Mouse (Mus musculus) adrenal gland, postnatal 4 days (tissue): ENCODE data around the gene Gm26661. TPM values are rescaled to one million over a fixed set of nuclear protein-coding genes. Genes with fewer than 3 reads are reported as not detected.

Experiments used
- DNase-seq, 2 experiments: peaks; one replicate each; pipeline ENCODE4 v3.0.0; 2021 to 2022; ENCODE audit warnings: low spot score in 2 of 2, mixed read lengths in 2 of 2
- long read RNA-seq, 2 experiments: library from polyadenylated mRNA; stranded (forward); transcript quantifications; one replicate each; pipeline ENCODE4 v2.0.0; 2021
- total RNA-seq, 2 experiments: library from RNA; stranded (reverse); gene quantifications; 2 replicates each; pipeline ENCODE4 v1.2.3; 2021

Gm26661 gene
- not detected for total RNA-seq
- long read RNA-seq, experiment 1 = 0 reads
- long read RNA-seq, experiment 2 = 0 reads

DNA sequence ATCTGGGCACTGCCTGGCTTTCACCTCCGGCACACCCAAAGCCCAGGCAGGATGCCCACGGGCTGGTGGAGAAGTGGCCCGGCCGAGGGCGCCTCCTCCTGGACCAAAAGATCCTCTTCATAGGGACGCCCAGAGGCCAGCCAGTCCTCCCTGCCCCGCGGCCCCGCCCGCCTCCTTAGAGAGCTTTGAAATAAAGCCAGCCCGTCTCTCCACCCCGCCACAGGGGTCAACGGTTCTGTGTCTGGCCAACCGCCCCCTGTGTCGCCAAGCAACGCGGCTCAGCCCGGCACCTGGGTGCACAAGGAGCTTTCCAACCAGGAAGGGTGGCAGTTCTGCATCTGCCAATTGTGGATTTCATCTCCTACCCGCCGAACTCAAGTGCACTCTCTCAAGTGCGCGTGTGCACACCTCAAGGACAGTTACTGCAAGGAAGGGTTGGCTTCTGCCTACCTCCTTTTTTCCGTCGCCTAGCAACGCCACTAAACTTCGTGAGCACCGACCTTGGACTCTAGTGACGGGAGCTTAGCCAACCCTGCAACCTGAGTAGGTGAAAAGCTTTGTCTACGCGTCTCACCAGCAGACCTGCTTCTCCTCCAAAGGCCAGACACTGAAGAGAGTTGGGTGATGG lies at the start of gene Gm26661:
TSS of gene Gm26661 (plus strand) at position 56 of the 628 bp plus-strand sequence.
- peak; percentile 31 to 41 for DNase-seq

DNA sequence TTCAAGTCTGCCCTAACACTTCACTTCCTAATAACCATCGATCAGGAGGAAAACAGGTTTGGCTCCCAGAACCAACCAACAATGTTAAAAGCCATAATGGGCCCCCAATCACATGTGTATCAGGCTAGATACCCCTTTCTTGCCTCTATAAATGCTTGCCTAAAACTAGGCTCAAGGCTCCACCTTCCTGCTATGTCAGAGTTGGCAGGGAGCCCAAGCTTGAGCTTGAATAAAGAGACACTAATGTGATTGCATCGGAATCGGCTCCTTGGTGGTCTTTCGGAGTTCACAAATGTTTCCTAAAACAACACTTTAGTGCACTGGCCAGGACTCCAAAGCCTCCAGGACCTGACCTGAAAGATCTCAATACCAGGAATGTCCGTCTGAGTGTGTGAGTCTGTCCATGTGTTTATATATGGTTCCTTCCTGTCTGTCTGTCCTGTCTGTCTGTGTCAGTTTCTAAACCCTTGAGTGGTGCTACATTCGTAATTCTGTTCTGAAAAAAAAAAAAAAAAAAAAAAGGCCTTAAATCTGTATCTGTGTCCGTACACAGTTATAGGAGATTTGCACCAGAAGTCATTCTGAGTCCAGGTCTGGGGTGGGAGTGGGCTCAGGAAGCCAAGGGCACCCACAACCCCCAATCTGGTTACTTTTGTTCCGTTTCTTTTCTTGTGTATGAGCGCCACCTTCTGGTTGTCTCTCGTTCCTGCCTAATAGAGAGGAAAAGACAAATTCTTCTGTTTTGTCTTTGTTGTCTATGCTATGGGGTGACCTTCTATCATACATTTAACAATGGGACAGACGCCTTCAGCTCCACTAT lies 42.2 kb upstream of the Gm26661 start:
- DNase-seq = no peak

DNA sequence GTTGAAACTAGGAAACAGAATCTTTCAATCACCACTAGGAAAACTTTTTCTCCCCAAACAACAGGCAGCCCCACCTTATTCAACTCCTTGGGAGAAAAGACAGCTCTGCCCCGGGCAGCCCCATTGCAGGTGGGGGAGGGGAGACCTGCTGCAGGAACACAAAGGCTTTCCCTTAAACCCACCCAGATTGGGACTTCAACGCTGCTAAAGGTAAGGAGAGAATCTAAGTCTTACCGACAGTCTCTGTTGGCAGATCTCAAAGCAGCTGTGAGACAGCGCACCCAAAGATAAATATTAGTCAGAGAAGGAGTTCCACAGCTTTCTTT lies 41.7 kb upstream of the Gm26661 start:
- no peak for DNase-seq

DNA sequence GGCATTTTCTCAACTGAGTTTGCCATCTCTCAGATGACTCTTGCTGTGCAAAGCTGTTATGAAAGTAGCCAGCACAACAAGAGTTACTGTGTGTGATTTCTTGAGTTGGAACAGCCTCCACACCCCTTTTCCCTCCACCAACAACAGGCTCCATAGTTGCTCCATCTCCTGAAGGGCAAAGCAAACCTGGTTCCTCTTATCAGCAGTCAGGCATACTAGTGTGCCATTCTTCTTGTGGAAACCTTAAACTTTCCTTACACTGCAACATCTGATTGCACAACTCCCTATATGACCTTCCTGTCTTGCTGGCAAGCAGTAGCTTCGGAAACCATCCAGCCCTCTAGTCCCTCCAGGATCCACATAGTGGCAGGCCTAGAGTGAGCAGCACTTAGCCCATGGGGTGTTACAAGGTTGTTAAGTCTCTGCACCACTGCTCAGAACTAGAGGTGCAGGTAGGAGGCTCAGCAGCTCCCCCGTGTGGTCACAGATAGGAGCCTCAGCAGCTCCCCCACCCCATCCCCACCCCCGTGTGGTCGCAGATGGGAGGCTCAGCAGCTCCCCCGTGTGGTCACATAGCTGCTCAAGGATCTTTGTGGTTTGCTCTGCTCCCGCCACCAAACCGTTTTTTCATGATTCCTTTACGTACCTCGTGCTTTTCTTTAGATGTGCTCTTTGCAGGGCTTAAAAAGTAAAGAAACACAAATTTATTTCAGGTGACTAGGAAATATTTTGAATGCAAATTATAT lies 25.6 kb upstream of the Gm26661 start:
- DNase-seq = peak; percentile 56 to 62

DNA sequence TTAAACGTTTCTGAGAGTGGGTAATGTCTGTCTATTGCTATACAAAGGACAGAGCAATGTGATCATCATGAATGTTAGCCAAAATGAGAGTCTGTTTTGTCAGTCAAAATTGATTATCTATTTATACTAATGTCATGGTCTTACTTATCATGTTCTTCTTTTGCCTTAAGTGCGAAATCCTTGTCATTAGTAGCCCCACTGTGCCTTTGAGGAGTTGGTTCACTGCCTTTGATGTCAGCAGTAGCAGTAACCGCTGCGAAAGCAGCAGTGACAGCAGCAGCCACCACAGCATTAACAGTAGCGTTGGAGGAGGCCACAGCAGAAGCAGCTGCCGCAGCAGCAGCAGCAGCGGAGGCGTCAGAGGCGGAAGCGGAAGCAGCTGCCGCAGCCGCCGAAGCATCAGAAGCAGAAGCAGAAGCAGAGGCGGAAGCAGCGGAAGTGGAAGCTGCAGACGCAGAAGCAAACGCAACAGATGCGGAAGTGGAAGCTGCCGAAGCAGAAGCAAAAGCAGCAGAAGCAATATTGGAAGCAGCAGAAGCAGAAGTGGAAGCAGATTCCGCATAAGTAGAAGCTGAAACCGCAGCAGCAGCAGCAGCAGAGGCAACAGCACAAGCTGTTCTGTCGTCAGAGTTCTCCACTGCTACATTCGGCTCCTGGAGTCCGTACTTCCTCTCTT lies 17.5 kb upstream of the Gm26661 start:
- no peak for DNase-seq

DNA sequence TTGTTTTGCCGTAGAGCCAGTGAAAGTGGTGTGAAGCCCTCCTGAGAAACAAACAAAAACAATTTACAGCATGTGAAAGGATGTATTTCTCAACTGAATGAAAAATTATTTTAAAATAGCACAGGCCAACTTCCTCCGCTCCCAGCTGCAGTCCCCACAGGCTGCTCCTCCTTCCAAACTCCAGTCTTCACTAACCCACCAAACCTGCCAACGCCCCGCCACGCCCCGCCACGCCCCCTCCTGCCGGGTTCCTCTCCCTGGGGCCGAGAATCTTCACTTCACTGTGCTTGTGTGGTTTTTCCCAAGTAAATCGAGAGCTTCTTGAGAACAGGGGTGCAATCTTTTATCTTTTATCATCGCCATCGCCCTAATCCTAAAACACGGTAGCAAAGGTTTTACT lies 5.3 kb upstream of the Gm26661 start:
- DNase-seq = no peak

DNA sequence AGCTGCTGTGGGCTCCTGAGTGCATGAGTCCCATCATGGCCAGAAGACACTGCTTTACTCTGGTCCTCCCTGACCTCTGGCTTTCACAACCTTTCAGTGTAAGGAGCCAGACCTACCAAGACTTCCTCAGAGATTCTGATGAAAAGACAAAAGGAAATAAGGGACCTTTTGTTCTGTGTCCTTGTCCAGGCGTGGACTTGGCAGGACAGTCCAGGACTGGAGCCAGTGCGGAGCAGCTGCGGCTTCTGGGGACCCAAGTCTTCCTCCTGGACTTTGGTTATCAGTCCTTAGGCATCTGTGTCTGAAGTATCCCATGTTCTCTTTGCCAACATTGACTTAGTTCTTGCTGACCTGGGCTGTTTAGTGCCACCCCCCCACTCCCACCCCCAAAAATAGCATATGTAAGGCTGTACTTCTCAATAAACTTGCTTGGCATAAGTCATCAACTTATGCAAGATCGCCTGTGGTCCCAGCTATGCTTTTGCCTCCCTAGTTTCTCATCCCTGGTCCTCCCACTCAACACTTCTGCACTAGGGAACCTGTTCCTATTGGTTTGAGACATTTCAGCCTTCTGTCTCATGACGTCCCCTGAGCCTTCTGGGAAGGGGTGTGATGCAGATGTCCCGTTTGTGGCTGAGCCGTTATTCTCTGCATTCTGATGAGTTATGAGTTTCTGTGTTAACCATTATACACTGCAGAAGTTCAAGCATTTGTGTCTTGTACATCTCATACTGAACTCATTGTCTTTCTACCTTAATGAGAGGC lies 1.9 kb upstream of the Gm26661 start:
- DNase-seq = no peak

DNA sequence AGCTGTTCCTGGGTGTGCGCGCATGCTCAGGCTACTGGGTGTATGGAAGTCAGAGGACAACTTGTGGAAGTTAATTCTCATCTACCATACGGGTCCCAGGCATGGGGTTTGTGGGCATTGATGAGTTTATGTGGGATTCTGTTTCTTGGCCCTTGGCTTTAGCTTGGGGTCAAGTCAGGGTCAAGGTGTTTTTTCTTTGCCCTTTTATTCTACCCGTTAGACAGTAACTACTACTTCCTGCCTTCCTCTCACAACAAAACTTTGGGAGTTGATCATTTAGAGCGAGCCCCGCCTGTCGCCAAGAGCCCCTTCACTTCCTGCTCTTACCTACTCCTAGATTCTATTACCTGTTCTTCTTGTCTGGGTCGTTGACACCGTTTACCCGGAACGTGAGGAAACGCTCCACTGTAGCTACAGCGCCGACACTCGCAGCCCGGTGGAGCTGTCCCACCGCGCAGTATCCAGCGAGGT lies 291 bp upstream of the Gm26661 start:
- DNase-seq = no peak

DNA sequence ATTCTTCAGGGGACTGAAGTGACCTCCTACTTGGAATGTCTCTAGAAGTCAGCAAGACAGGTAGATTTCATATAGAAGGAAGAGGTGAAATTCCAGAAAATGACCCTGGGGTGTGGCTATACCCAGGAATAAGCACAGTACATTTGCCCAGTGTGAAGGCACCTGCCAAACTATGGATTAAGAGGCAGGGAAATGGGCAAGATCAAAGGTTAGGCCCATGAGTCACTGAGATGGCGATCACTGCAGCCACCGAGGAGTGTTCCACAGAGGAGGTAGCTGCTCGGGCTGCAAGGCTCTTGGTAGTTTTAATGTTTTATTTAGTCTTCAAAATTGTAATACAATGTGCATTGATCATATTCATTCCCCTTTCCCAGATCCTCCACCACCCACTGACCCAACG lies 4.6 kb downstream of the Gm26661 start:
- no peak for DNase-seq

DNA sequence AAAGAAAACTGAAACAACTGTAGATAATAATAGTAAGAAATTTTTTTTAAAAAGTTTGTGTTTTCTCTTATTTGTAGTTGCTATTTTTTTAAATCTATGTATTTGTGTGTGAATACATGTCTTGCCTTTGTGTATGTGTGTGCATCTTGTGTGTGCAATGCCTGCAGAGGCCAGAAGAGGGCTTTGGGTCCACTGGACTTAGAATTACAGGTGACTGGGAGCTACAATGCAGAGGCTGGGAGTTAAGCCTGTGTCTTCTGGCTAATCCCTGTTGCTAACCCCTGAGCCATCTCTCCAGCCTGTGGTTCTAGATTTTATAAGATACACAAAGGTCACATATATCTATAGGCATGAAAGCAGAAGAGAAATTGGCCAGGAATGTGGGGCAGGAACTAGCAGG lies 9.2 kb downstream of the Gm26661 start:
- DNase-seq = no peak

DNA sequence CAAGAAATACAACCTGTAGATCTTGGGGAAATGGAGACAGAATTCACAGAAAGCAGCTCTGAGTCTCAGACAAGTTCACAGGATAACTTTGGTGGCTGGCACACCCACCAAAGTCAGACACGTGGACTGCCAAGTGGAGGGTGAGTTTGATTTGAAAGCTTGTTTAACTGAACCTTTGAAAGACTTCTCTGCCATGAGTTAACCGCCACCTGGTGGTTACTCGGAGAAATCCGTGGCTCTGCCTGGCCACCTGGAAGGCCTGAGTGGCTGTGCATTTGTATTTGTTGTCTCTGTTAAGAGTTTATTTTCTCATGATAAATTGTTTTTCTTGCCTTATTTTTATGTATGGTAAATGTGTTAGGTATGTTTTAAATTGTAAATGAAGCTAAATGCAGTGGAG lies 10.4 kb downstream of the Gm26661 start:
- no peak for DNase-seq

DNA sequence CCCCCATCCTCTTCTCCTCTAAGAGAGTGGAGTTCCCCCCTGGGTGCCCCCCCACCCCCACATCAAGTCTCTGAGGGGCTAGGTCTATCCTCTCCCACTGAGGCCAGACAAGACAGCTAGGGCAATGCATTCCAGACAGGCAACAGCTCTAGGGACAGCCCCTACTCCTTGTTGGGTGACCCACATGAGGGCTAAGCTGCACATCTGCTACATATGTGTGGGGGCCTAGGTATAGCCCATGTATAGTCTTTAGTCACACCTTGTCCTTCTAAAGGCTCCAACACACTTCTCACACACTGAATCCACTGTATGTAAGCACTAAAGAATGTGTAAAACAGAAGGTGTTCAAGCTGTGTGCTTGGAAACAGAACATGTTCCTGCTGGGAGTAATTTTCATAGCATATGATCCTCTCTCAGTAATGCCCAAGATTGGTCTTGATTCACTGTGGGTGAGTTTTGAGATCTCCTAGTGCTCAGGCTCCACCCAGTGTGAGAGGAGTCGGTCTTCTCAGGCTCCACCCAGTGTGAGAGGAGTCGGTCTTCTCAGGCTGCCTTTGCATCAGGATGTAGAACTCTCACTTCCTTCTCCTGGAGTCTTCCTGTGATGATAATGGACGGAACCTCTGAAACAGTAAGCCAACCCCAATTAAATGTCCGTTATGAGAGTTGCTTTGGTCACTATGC lies 12.6 kb downstream of the Gm26661 start:
- DNase-seq = no peak

DNA sequence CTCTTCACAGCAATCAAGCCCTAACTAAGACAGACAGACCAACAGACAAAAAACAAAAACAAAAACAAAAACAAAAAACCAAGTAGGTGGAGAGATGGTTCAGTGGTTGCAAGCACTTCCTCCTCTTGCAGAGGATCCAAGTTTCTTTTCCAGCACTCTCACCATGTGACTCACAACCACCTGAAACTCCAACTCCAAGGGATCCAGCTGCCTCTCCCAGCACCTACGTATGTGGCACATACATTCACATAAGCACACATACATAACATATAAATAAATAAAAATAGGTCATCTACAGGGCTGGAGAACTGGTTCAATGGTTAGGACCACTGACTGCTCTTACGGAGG lies 13.1 kb downstream of the Gm26661 start:
- DNase-seq = no peak

DNA sequence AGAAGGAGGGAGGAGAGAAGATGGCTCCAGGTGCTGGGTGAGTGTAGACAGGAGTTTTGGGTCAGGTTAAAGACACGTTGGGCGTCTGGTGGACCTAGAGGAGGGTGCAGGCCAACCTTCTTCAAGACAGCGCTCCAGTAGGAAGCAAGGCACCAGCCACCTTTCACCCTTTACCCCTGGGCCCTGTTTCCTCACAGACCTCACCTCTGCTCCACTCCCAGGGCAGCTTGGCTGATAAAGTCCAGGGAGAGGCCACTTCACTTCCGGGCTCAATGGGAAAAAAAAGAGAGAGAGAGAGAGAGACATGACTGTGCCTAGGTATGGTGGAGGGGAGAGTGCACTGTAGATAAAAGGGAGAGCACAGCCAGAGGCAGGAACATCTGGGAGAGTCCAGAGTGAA lies 16.3 kb downstream of the Gm26661 start:
- DNase-seq = no peak

DNA sequence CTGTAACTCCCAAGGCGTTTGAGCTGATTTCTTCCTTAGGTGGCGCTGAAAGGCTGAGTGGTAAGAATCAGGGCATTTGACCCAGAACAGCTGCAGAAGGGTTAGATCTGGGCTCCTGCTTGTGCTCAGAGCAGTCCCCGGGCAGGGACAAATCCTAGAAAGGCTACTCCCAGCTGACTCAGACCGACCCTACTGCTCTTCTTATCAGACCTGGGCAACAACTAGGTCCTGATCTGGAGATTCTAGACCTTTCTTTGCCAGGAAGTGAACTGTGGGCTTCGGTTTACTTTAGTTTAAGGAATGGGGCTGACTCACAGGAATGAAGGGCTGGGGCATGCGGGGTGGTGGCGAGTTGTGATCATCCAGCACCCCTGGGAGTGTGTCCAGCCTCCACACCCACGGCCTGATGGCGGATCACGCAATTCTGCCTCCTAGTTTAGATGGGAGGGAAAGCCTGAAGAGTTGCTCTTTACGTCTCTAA lies 17.2 kb downstream of the Gm26661 start:
- DNase-seq = no peak

DNA sequence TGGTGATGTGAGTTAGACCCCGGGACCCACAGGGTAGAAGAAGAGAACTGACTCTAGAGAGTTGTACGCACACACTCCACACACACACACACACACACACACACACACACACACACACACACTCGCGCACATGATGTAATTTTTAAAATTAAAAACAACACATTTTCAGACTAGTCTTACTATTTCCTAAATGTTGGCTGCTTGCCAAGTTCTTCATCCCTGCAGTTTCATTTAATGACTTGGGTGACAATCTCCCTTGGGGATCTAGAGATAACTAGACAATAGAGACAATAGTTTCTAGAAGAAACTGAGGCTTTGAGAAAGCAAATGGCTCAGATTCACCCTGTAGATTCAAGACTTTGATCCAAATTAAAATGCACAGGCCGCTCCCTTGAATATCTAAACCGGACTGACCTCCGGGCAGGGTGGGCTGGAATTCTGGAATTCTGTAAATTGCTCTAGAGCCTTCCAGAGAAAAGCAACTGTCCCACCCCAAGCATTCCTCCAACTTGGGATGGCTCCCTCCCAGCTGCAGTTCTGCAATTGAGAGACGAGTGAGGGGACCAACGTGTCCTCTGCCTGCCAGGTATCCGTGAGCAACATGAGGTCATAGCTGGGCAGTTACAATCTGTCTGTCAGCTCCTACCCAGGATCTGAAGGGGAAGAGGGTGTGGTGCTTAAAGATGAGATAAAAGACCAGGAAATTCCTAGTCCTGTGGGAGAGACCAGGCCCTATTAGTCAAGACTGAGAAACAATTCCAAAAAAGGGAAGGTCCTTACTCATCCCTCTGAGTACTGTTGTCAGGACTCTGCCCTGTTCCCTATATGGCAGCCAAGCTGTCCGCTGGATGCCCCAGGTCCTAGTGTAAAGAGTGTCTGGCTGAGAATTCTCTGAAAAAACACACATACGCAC lies 17.9 kb downstream of the Gm26661 start:
- no peak for DNase-seq

DNA sequence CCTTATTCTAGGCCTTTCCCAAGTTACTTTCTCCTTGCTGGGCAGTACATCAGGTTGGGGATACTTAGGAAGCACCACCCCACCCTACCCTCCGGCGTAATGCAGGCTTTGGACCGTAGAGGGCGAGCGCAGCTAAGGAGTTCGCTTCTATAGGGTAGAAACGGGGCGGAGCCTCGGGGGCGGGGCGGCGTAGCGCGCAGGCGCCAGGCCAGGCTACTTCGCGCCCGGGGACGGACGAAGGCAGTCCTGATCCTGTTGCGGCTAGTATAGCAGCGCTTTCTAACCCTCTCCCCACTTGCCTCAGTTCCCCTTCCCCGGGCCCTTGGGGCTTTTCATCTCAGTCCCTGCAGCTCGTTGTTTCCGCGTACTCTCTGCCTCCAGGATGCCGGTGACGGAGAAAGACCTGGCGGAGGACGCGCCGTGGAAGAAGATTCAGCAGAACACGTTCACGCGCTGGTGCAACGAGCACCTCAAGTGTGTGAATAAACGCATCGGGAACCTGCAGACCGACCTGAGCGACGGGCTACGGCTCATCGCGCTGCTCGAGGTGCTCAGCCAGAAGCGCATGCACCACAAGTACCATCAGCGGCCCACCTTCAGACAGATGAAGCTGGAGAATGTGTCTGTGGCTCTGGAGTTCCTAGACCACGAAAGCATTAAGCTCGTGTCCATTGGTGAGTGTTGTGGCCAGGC lies 26.5 kb downstream of the Gm26661 start, which contains the start of gene Flnb:
TSS of gene Flnb (plus strand) at position 188 of the 693 bp plus-strand sequence.
- DNase-seq = peak; percentile 95 to 97

DNA sequence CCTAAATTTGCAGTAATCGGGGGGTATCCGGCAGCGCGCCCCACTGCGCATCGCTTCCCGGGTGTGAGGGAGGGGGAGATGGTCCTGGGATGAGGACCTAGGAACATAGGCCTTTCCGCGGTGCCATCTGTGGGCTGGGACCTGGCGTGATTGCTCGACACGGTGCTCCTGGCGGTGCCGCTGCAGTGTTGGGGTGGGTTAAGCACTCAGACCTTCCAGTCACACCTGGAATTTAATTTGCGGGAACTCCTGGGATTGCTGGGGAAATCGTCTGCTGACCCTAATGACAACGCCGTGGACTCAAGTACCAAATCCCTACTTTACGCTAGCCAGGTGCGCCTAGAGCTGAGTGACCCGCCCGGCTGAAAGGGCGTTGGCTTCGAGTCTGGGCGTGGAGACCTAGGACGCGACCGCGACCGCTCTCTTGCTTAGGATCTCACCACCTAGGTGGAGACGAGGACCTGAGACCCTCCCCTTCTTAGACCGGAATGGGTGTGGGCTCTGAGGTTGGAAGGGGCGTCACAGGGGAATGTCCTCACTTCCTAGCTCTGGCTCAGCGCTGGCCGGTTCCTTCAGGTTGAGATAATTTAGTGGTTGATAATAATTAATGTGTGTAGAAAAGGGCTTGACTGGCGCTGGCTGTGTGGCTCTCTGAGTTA lies 27.2 kb downstream of the Gm26661 start:
- DNase-seq = no peak
